Mouse (Mus musculus): ENCODE measurements around the gene Slc37a4.

Gene Slc37a4

GRCm38 (mm10) chr9:44410647-44411336 is 14.1 kb downstream of the Slc37a4 start:
- CTCF ChIA-PET, result no interaction called here
- POLR2A ChIA-PET, result interaction anchor here (0.6 to 13.2 kb wide), 65 partner anchors 8 to 357 kb away, joined by 3 to 342 read pairs (median 5); partner anchors contain the start of genes H2afx (in 3 of the 4), Slc37a4 (in 3 of the 4), Vps11 (in 3 of the 4) and Ccdc84 (in 2 of the 4)

- CTCF ChIA-PET, result interaction anchor here in 1 of 4 experiments (1.4 kb wide), 1 partner anchor 63 kb away, joined by 3 read pairs; no protein-coding TSS in a partner anchor
- POLR2A ChIA-PET, result interaction anchor here (0.6 to 13.2 kb wide), 47 partner anchors 7 to 292 kb away, joined by 3 to 342 read pairs (median 6); partner anchors contain the start of genes Slc37a4 (in 4 of the 4), Ccdc84 (in 2 of the 4), H2afx (in 2 of the 4) and Hmbs (in 2 of the 4)
Measured at GRCm38 (mm10) chr9:44411601-44412130, 15.0 kb downstream of the Slc37a4 start.

GRCm38 (mm10) chr9:44412306-44412705 is 15.7 kb downstream of the Slc37a4 start:
- POLR2A ChIA-PET, result interaction anchor here (0.6 to 13.2 kb wide), 37 partner anchors 9 to 605 kb away, joined by 3 to 342 read pairs (median 6); partner anchors contain the start of genes Slc37a4 (in 4 of the 4), Ccdc84 (in 2 of the 4), H2afx (in 2 of the 4) and Hmbs (in 2 of the 4)
- CTCF ChIA-PET, result interaction anchor here in 1 of 4 experiments (1.4 kb wide), 1 partner anchor 64 kb away, joined by 3 read pairs; no protein-coding TSS in a partner anchor

GRCm38 (mm10) chr9:44412781-44413180 is 16.1 kb downstream of the Slc37a4 start:
- ChIA-PET POLR2A (interaction anchor here in 3 of 4 experiments (0.6 to 13.2 kb wide), 31 partner anchors 8 to 605 kb away, joined by 3 to 342 read pairs (median 10); partner anchors contain the start of genes Slc37a4 (in 3 of the 3), Ccdc84 (in 2 of the 3), H2afx (in 2 of the 3) and Hyou1 (in 2 of the 3)), CTCF (interaction anchor here in 2 of 4 experiments (0.6 to 1.4 kb wide), 2 partner anchors 29 to 64 kb away, joined by 3 to 5 read pairs; no protein-coding TSS in a partner anchor)

GRCm38 (mm10) chr9:44417156-44417891 is 20.7 kb downstream of the Slc37a4 start:
- POLR2A ChIA-PET, result interaction anchor here (0.6 to 12.0 kb wide), 80 partner anchors 7 to 291 kb away, joined by 3 to 342 read pairs (median 7); partner anchors contain the start of genes Trappc4 (in 4 of the 4), H2afx (in 3 of the 4), Hyou1 (in 3 of the 4) and Rps25 (in 3 of the 4)
- CTCF ChIA-PET, result interaction anchor here in 2 of 4 experiments (0.5 to 2.5 kb wide), 18 partner anchors 12 to 238 kb away, joined by 3 to 11 read pairs (median 3); partner anchors contain the start of genes Cbl (in 1 of the 2), Hyou1 (in 1 of the 2), Slc37a4 (in 1 of the 2) and Vps11 (in 1 of the 2)

DNA sequence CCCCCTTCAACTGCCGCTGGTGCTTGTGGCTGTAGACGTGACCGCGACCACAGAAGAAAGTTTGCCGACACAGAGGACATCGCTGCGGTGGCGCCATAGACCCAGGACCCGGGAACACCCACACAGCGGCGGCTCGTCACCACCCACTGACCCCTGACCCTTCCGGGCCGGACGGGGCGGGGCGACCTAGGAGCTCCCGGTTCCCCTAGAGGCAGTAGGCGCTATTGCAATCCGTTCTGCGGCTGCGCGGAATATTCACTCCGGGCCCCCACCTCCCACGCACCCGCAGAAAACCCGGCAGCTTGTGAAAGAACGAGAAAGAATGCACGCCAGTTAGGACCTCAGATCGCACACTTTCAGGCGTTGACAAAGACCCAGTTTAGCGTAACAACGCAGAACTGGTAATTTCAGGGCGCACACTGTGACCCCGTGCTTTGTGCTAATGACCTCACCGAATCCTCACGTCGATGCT is 21.3 kb downstream of the Slc37a4 start:
- ChIA-PET CTCF (interaction anchor here in 3 of 4 experiments (0.5 to 2.5 kb wide), 22 partner anchors 11 to 309 kb away, joined by 3 to 11 read pairs (median 3); partner anchors contain the start of genes Bcl9l (in 1 of the 3), Cbl (in 1 of the 3), Hyou1 (in 1 of the 3) and Slc37a4 (in 1 of the 3)), POLR2A (interaction anchor here (0.6 to 12.0 kb wide), 96 partner anchors 8 to 648 kb away, joined by 3 to 342 read pairs (median 6); partner anchors contain the start of genes Trappc4 (in 4 of the 4), Dpagt1 (in 3 of the 4), H2afx (in 3 of the 4) and Hyou1 (in 3 of the 4))

DNA sequence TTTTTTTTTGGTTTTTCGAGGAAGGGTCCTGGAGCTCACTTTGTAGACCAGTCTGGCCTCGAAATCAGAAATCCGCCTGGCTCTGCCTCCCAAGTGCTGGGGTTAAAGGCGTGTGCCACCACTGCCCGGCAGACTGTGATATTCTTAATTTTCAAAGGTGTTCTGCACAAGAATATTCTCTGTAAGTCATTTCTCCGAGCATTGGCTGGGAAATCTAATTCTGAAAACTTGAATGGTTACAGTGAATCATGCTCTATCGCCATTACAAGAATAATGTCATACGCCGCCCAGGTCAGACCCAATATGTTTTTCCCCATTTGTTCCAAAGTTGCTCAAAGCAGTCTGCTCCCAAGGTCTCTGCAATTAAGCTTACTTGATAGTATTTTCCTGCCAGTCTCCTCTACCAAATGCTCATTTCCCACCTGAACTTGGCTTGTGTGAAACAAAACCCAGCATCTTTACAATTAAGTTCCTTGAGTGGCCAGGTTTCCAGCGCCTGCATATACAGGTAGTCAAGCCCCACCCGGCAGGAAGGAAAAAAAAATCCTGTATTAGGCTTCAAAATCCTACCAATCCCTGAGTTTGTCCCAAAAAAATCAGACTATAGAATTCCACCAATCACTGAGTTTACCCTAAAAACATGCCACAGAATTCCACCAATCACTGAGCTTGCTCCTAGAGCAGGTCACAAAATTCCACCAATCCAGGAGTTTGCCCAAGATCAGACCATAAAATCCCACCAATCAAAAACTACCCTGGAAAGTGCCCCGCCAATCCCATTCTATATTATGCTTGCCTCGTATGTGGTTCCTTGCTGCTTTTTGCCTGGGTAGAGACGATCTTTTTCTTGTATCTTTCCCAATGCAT is 22.1 kb downstream of the Slc37a4 start, which contains the start of gene Ccdc84:
Gene Ccdc84 (minus strand): TSS at position 51 of the 867 bp plus-strand sequence.
- ChIA-PET CTCF (interaction anchor here (0.6 to 2.6 kb wide), 26 partner anchors 11 to 1721 kb away, joined by 3 to 11 read pairs (median 3); partner anchors contain the start of genes Bcl9l (in 1 of the 4), Cbl (in 1 of the 4), Hyou1 (in 1 of the 4) and Slc37a4 (in 1 of the 4)), POLR2A (interaction anchor here (0.6 to 12.0 kb wide), 136 partner anchors 8 to 647 kb away, joined by 3 to 342 read pairs (median 5); partner anchors contain the start of genes Trappc4 (in 4 of the 4), Dpagt1 (in 3 of the 4), Foxr1 (in 3 of the 4) and H2afx (in 3 of the 4))

GRCm38 (mm10) chr9:44419730-44420129 is 23.1 kb downstream of the Slc37a4 start:
- POLR2A ChIA-PET, result interaction anchor here (0.5 to 12.0 kb wide), 70 partner anchors 9 to 930 kb away, joined by 3 to 342 read pairs (median 5); partner anchors contain the start of genes Hyou1 (in 3 of the 4), C2cd2l (in 2 of the 4), Foxr1 (in 2 of the 4) and H2afx (in 2 of the 4)
- CTCF ChIA-PET, result interaction anchor here in 1 of 4 experiments (0.7 to 2.6 kb wide), 5 partner anchors 9 to 460 kb away, joined by 3 to 11 read pairs (median 4); partner anchors contain the start of genes Upk2 and Vps11

DNA sequence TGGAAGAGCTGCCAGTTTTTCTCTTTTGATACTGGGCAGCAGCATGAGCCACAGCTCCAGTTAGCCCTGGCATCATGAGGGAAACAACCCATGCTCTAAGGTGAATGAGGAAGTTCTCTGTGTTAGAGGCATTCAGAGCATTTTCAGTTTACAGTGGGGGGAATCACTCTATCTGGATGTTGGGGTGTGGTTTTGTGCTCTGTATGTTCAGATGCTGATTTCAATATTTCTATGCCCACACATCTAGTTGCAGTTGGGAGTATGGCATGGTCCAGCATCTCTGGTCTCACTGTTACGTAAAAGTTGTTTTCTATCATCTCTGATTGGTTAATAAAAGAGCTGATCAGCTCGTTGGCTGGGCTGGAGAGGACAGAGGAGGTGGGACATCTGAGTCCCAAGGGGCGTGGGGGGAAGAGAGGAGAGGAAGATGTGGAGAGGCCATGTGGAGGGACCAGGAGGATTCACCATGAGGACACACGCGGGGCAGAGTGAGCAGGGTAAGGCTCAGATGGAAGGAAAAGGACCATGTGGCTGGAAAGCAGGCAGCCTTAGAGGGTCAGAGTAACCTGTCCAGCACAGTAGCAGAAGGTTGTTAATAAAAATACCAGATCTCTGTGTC is 23.7 kb downstream of the Slc37a4 start:
- CTCF ChIA-PET, result interaction anchor here in 3 of 4 experiments (0.5 to 2.6 kb wide), 7 partner anchors 9 to 621 kb away, joined by 3 to 11 read pairs (median 4); partner anchors contain the start of genes Upk2 (in 1 of the 3) and Vps11 (in 1 of the 3)
- POLR2A ChIA-PET, result interaction anchor here (0.6 to 12.0 kb wide), 50 partner anchors 10 to 683 kb away, joined by 3 to 342 read pairs (median 4); partner anchors contain the start of genes H2afx (in 3 of the 4), Hyou1 (in 3 of the 4), Vps11 (in 3 of the 4) and C2cd2l (in 2 of the 4)

DNA sequence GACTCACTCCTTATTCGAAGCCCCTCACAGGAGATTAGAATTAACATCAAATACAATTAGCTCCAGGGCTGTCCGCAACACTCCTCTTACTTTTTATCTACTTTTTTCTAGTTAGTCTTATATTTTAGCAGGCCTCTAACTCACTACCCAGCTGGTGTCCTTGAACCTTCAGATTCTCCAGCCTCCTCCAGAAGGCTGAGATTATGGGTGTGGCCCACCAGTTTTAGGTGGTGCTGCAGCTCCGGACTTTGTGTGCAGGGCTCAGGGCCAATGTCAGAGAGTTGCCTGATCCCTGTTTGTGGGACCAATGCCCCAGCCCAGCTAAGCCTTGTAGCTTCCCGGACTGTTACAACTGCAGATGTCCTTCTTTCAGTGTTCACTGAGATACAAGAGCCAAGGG is 26.9 kb downstream of the Slc37a4 start:
- ChIA-PET POLR2A (interaction anchor here in 3 of 4 experiments (0.6 to 12.0 kb wide), 31 partner anchors 8 to 232 kb away, joined by 3 to 342 read pairs (median 4); partner anchors contain the start of genes Trappc4 (in 3 of the 3), Foxr1 (in 2 of the 3), H2afx (in 2 of the 3) and Hyou1 (in 2 of the 3)), CTCF (interaction anchor here in 3 of 4 experiments (0.6 to 2.0 kb wide), 11 partner anchors 31 to 778 kb away, joined by 3 to 8 read pairs (median 4); partner anchors contain the start of genes Upk2 (in 1 of the 3) and Vps11 (in 1 of the 3))

DNA sequence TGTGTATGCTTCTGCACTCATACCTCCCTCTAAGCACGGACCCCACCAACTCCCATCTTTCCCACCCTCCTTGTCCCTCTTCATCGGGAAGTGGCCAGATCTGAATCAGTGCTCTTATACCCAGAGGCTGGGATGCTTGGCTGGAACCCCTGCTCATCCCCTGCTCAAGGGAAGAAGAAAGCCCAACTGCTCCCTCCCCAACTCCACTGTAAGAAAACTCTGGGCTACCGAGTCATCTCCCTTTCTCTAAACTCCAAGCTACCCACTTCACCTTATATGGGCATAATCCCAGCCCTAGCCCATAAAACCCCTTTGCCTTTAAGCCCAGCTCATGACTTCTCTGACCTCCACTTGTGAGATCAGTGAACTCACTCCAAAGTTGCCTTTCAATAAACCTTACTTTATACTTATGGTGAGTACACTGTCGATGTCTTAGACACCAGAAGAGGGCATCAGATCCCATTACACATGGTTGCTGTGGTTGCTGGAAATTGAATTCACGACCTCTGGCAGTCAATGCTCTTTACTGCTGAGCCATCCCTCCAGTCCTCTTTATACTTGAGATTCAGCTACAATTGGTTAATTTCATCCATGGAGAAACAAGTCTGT is 36.0 kb downstream of the Slc37a4 start:
- POLR2A ChIA-PET, result interaction anchor here (0.6 to 5.6 kb wide), 23 partner anchors 8 to 937 kb away, joined by 3 to 45 read pairs (median 4); partner anchors contain the start of genes Ccdc84 (in 2 of the 4), H2afx (in 1 of the 4), Slc37a4 (in 1 of the 4) and Trappc4 (in 1 of the 4)
- CTCF ChIA-PET, result interaction anchor here (0.6 to 2.1 kb wide), 18 partner anchors 8 to 326 kb away, joined by 3 to 8 read pairs (median 3); partner anchors contain the start of genes Bcl9l (in 2 of the 4), Upk2 (in 2 of the 4), C1qtnf5 (in 1 of the 4) and Ccdc84 (in 1 of the 4)

DNA sequence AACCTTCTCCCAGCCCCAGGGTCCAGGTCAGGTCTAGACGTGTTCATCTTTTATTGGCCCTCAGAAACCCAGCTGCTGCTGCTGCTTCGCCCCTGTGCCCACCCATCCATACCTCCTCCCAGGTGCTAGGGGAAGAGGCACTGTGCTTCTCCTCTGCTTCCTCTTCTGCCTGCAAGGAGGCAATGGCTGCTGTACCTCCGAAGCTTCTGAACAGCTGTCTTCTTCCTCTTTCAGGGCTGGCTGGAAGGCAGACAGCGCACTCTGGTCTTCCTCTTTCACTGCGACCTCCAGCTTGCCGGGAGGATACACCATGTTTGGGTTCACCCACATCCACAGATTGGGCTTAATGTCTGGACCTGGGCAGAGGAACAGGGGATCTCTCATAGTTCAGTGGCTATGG is 39.1 kb downstream of the Slc37a4 start:
- POLR2A ChIA-PET, result interaction anchor here in 2 of 4 experiments (0.6 to 5.5 kb wide), 4 partner anchors 15 to 142 kb away, joined by 3 to 33 read pairs (median 3); no protein-coding TSS in a partner anchor
- CTCF ChIA-PET, result interaction anchor here in 2 of 4 experiments (0.5 to 0.6 kb wide), 2 partner anchors 168 to 224 kb away, joined by 4 to 9 read pairs; no protein-coding TSS in a partner anchor

GRCm38 (mm10) chr9:44440961-44441360 is 44.3 kb downstream of the Slc37a4 start, which contains the start of gene Foxr1:
TSS of gene Foxr1 (minus strand) at chr9:44441136.
- CTCF ChIA-PET, result interaction anchor here (0.7 to 1.8 kb wide), 12 partner anchors 8 to 366 kb away, joined by 3 to 16 read pairs (median 4); partner anchors contain the start of genes Upk2 (in 3 of the 4), Ccdc153 (in 1 of the 4) and H2afx (in 1 of the 4)

More at GRCm38 (mm10) chr9:44440961-44441360, 44.3 kb downstream of the Slc37a4 start, which contains the start of gene Foxr1:
- POLR2A ChIA-PET, result interaction anchor here in 3 of 4 experiments (0.6 to 1.7 kb wide), 28 partner anchors 10 to 176 kb away, joined by 3 to 20 read pairs (median 4); partner anchors contain the start of genes H2afx (in 3 of the 3), Hyou1 (in 2 of the 3), Ccdc84 (in 1 of the 3) and Upk2 (in 1 of the 3)

All from embryonic stem cell, embryonic (primary cell).